Mouse (Mus musculus): ENCODE data around the gene Rdh13.
A peak's percentile ranks its signal among the peaks of the same experiment; 100 is the strongest.

Gene Rdh13

GRCm38 (mm10) chr7:4448439-4448838 is 3.0 kb upstream of the Rdh13 start:
- no peaks in the 10 kb centered on the region for H3K9me3 ChIP-seq (ENCODE audit: low read length)
- H3K4me3 ChIP-seq (replicated peaks; ENCODE audit: low read length) = no peak overlapping the region
- TF ChIP-seq NANOG (IDR thresholded peaks at IDR 0.05; ENCODE audit: borderline replicate concordance, low read length) (no peak), POU5F1 (IDR thresholded peaks at IDR 0.05; ENCODE audit: borderline replicate concordance, low read length) (no peak), CTCF (conservative IDR thresholded peaks at IDR 0.05; ENCODE audit: low read length) (no peak)
- H3K27me3 ChIP-seq (ENCODE audit: insufficient read depth, low read length) = no peaks in the 10 kb centered on the region
- peaks cover 12% of the 10 kb centered on the region for H3K36me3 ChIP-seq (ENCODE audit: insufficient read depth, low read length)
- peaks cover 30% of the 10 kb centered on the region for H3K4me1 ChIP-seq (replicated peaks; ENCODE audit: low read depth, low read length)

GRCm38 (mm10) chr7:4447138-4447537 is 1.7 kb upstream of the Rdh13 start:
- Histone ChIP-seq H3K36me3 (ENCODE audit: insufficient read depth, low read length) (peaks cover 25% of the 10 kb centered on the region), H3K27me3 (ENCODE audit: insufficient read depth, low read length) (no peaks in the 10 kb centered on the region), H3K9me3 (ENCODE audit: low read length) (no peaks in the 10 kb centered on the region), H3K4me1 (replicated peaks; ENCODE audit: low read depth, low read length) (peaks cover 34% of the 10 kb centered on the region), H3K4me3 (replicated peaks; ENCODE audit: low read length) (no peak overlapping the region)
- TF ChIP-seq POU5F1 (IDR thresholded peaks at IDR 0.05; ENCODE audit: borderline replicate concordance, low read length) (no peak), CTCF (conservative IDR thresholded peaks at IDR 0.05; ENCODE audit: low read length) (peak; percentile 68)

- H3K27me3 ChIP-seq (ENCODE audit: insufficient read depth, low read length) = no peaks in the 10 kb centered on the region
- no peaks in the 10 kb centered on the region for H3K9me3 ChIP-seq (ENCODE audit: low read length)
- H3K4me1 ChIP-seq (replicated peaks; ENCODE audit: low read depth, low read length) = peaks cover 38% of the 10 kb centered on the region
- no peak for TF ChIP-seq POU5F1 (IDR thresholded peaks at IDR 0.05; ENCODE audit: borderline replicate concordance, low read length)
- no peak for TF ChIP-seq CTCF (conservative IDR thresholded peaks at IDR 0.05; ENCODE audit: low read length)
- TF ChIP-seq NANOG (IDR thresholded peaks at IDR 0.05; ENCODE audit: borderline replicate concordance, low read length) = no peak
- H3K36me3 ChIP-seq (ENCODE audit: insufficient read depth, low read length) = peaks cover 85% of the 10 kb centered on the region
- no peak overlapping the region for H3K4me3 ChIP-seq (replicated peaks; ENCODE audit: low read length)
Measured at GRCm38 (mm10) chr7:4440549-4440948, 4.9 kb downstream of the Rdh13 start.

- H3K4me3 ChIP-seq (replicated peaks; ENCODE audit: low read length) = no peak overlapping the region
- TF ChIP-seq POU5F1 (IDR thresholded peaks at IDR 0.05; ENCODE audit: borderline replicate concordance, low read length) (no peak), NANOG (IDR thresholded peaks at IDR 0.05; ENCODE audit: borderline replicate concordance, low read length) (no peak), CTCF (conservative IDR thresholded peaks at IDR 0.05; ENCODE audit: low read length) (no peak)
- no peaks in the 10 kb centered on the region for H3K27me3 ChIP-seq (ENCODE audit: insufficient read depth, low read length)
- peaks cover 20% of the 10 kb centered on the region for H3K4me1 ChIP-seq (replicated peaks; ENCODE audit: low read depth, low read length)
- H3K36me3 ChIP-seq (ENCODE audit: insufficient read depth, low read length) = peaks cover 94% of the 10 kb centered on the region
- no peaks in the 10 kb centered on the region; the same call in 1 of the 2 replicates for H3K9me3 ChIP-seq (ENCODE audit: low read length)
Measured at GRCm38 (mm10) chr7:4437721-4438120, 7.7 kb downstream of the Rdh13 start.

GRCm38 (mm10) chr7:4432026-4432425 is 13.4 kb downstream of the Rdh13 start:
- Histone ChIP-seq H3K4me1 (replicated peaks; ENCODE audit: low read depth, low read length) (no peaks in the 10 kb centered on the region), H3K9me3 (ENCODE audit: low read length) (peaks cover 11% of the 10 kb centered on the region), H3K27me3 (ENCODE audit: insufficient read depth, low read length) (no peaks in the 10 kb centered on the region), H3K4me3 (replicated peaks; ENCODE audit: low read length) (no peak overlapping the region), H3K36me3 (ENCODE audit: insufficient read depth, low read length) (peaks cover 98% of the 10 kb centered on the region)
- no peak for TF ChIP-seq POU5F1 (IDR thresholded peaks at IDR 0.05; ENCODE audit: borderline replicate concordance, low read length)
- TF ChIP-seq NANOG (IDR thresholded peaks at IDR 0.05; ENCODE audit: borderline replicate concordance, low read length) = no peak
- no peak for TF ChIP-seq CTCF (conservative IDR thresholded peaks at IDR 0.05; ENCODE audit: low read length)

GRCm38 (mm10) chr7:4431548-4431947 is 13.9 kb downstream of the Rdh13 start:
- Histone ChIP-seq H3K4me1 (replicated peaks; ENCODE audit: low read depth, low read length) (no peaks in the 10 kb centered on the region), H3K36me3 (ENCODE audit: insufficient read depth, low read length) (peaks cover 98% of the 10 kb centered on the region), H3K4me3 (replicated peaks; ENCODE audit: low read length) (no peak overlapping the region), H3K27me3 (ENCODE audit: insufficient read depth, low read length) (no peaks in the 10 kb centered on the region), H3K9me3 (ENCODE audit: low read length) (peaks cover 11% of the 10 kb centered on the region)
- TF ChIP-seq POU5F1 (IDR thresholded peaks at IDR 0.05; ENCODE audit: borderline replicate concordance, low read length) (no peak), NANOG (IDR thresholded peaks at IDR 0.05; ENCODE audit: borderline replicate concordance, low read length) (no peak), CTCF (conservative IDR thresholded peaks at IDR 0.05; ENCODE audit: low read length) (peak; percentile 88)

- no peaks in the 10 kb centered on the region for H3K4me1 ChIP-seq (replicated peaks; ENCODE audit: low read depth, low read length)
- peaks cover 98% of the 10 kb centered on the region for H3K36me3 ChIP-seq (ENCODE audit: insufficient read depth, low read length)
- H3K9me3 ChIP-seq (ENCODE audit: low read length) = peaks cover 11% of the 10 kb centered on the region
- no peaks in the 10 kb centered on the region for H3K27me3 ChIP-seq (ENCODE audit: insufficient read depth, low read length)
- no peak for TF ChIP-seq POU5F1 (IDR thresholded peaks at IDR 0.05; ENCODE audit: borderline replicate concordance, low read length)
- no peak for TF ChIP-seq CTCF (conservative IDR thresholded peaks at IDR 0.05; ENCODE audit: low read length)
- TF ChIP-seq NANOG (IDR thresholded peaks at IDR 0.05; ENCODE audit: borderline replicate concordance, low read length) = no peak
- H3K4me3 ChIP-seq (replicated peaks; ENCODE audit: low read length) = no peak overlapping the region
Measured at GRCm38 (mm10) chr7:4430246-4430844, 15.1 kb downstream of the Rdh13 start.

- peaks cover 88% of the 10 kb centered on the region for H3K36me3 ChIP-seq (ENCODE audit: insufficient read depth, low read length)
- TF ChIP-seq CTCF (conservative IDR thresholded peaks at IDR 0.05; ENCODE audit: low read length) (peak; percentile 100), NANOG (IDR thresholded peaks at IDR 0.05; ENCODE audit: borderline replicate concordance, low read length) (no peak), POU5F1 (IDR thresholded peaks at IDR 0.05; ENCODE audit: borderline replicate concordance, low read length) (no peak)
- peaks cover 8% of the 10 kb centered on the region for H3K9me3 ChIP-seq (ENCODE audit: low read length)
- no peak overlapping the region for H3K4me3 ChIP-seq (replicated peaks; ENCODE audit: low read length)
- no peaks in the 10 kb centered on the region for H3K27me3 ChIP-seq (ENCODE audit: insufficient read depth, low read length)
- 0 out of 2 replicates have a peak, but pooled peaks cover 3% of the 10 kb centered on the region for H3K4me1 ChIP-seq (replicated peaks; ENCODE audit: low read depth, low read length)
Measured at GRCm38 (mm10) chr7:4427161-4427912, 18.1 kb downstream of the Rdh13 start.

Data from E14TG2a.4 (cell line).